Mouse (Mus musculus) adrenal gland, adult 8-10 months (tissue): ENCODE results near the gene Folr2. TPM values are rescaled to one million over a fixed set of nuclear protein-coding genes. Genes with fewer than 3 reads are reported as not detected.

Experiments
- DNase-seq: peaks from one replicate; pipeline ENCODE4 v3.0.0; 2022
- total RNA-seq, 4 experiments: library from RNA; stranded (reverse); gene quantifications; 2 replicates each; pipeline ENCODE4 v1.2.4; 2022

The Folr2 gene
- total RNA-seq, 4 experiments from 2014 or later: 1.2 to 4.7 (median 2.8) TPM

- DNase-seq: no peak
These were observed 9.7 kb upstream of the Folr2 start for GRCm38 (mm10) chr7:101866491-101867265.

- DNase-seq: no peak
These were observed 6.4 kb upstream of the Folr2 start, which contains the start of gene Anapc15 for GRCm38 (mm10) chr7:101863415-101863814. Gene Anapc15, plus strand, starts transcription at chr7:101863715.

GRCm38 (mm10) chr7:101862291-101862690, 5.3 kb upstream of the Folr2 start:
- no peak for DNase-seq

- no peak for DNase-seq
These were observed 4.0 kb upstream of the Folr2 start for GRCm38 (mm10) chr7:101860978-101861377.

GRCm38 (mm10) chr7:101858362-101858761, 1.4 kb upstream of the Folr2 start:
- DNase-seq: no peak

GRCm38 (mm10) chr7:101853816-101854215, 3.2 kb downstream of the Folr2 start:
- DNase-seq: no peak

- no peak for DNase-seq
These were observed 4.1 kb downstream of the Folr2 start for GRCm38 (mm10) chr7:101852846-101853245.

- no peak for DNase-seq
These were observed 5.3 kb downstream of the Folr2 start for GRCm38 (mm10) chr7:101851689-101852088.

- no peak for DNase-seq
These were observed 9.1 kb downstream of the Folr2 start for GRCm38 (mm10) chr7:101847934-101848333.

- DNase-seq: no peak
These were observed 12.8 kb downstream of the Folr2 start for GRCm38 (mm10) chr7:101844186-101844585.

GRCm38 (mm10) chr7:101837606-101838471, 19.2 kb downstream of the Folr2 start, which contains the start of gene Inppl1:
Gene Inppl1, minus strand, starts transcription at chr7:101838229.
- peak; percentile 90 for DNase-seq

GRCm38 (mm10) chr7:101837154-101837605, 19.8 kb downstream of the Folr2 start:
- DNase-seq: no peak

GRCm38 (mm10) chr7:101836271-101837153, 20.5 kb downstream of the Folr2 start:
- peak; percentile 41 for DNase-seq

GRCm38 (mm10) chr7:101835457-101836109, 21.4 kb downstream of the Folr2 start:
- no peak for DNase-seq

- DNase-seq: no peak
These were observed 22.1 kb downstream of the Folr2 start for GRCm38 (mm10) chr7:101834903-101835302.

GRCm38 (mm10) chr7:101833916-101834584, 22.9 kb downstream of the Folr2 start:
- DNase-seq: no peak

GRCm38 (mm10) chr7:101833352-101833751, 23.6 kb downstream of the Folr2 start:
- DNase-seq: no peak

- no peak for DNase-seq
These were observed 24.6 kb downstream of the Folr2 start for GRCm38 (mm10) chr7:101832372-101832771.

- no peak for DNase-seq
These were observed 25.6 kb downstream of the Folr2 start for GRCm38 (mm10) chr7:101831437-101831836.

- no peak for DNase-seq
These were observed 26.6 kb downstream of the Folr2 start for GRCm38 (mm10) chr7:101830373-101830772.
